Mouse (Mus musculus): Measurements from ENCODE around the gene Stx1b.

DNA sequence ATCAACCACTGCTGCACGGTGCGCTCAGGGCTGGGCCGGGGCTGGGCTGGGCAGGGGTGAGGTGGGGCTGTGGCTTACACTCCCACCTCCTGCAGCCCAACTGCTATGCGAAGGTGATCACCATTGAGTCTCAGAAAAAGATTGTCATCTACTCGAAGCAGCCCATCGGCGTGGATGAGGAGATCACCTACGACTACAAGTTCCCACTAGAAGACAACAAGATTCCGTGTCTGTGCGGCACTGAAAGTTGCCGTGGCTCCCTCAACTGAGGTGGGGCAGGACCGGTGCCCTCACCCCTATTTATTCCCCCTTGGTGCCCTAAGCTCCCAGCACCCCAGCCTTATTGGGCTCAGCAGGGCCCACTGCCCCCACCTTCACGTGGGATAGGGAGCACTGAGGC is 25.1 kb downstream of the Stx1b start:
- TF ChIP-seq CTCF (conservative IDR thresholded peaks at IDR 0.05 in 1 of 2, IDR thresholded peaks at IDR 0.05 in 1 of 2; ENCODE audit: low read depth in 2 of 2, low read length in 2 of 2) (no peak), MAZ (IDR thresholded peaks at IDR 0.05; ENCODE audit: low read depth, low read length) (no peak), MAX (IDR thresholded peaks at IDR 0.05; ENCODE audit: low read length) (no peak), BHLHE40 (IDR thresholded peaks at IDR 0.05; ENCODE audit: low read depth, low read length) (no peak), MEF2A (IDR thresholded peaks at IDR 0.05; ENCODE audit: borderline replicate concordance, low read depth, low read length) (no peak), RCOR1 (conservative IDR thresholded peaks at IDR 0.05; ENCODE audit: low read depth, low read length) (no peak), ETS1 (conservative IDR thresholded peaks at IDR 0.05; ENCODE audit: low read depth, low read length) (no peak)

All from CH12.LX (cell line).